Mouse (Mus musculus) ES-Bruce4 (cell line): ENCODE measurements at regions not wholly inside any gene's neighbourhood (a gene's known extent, or its start where the extent isn't known, plus 50 kb on each side); places are given as distances from the start of the nearest gene placed in this dataset.
"Not testable (repeated sequence)": the region's sequence is repeated elsewhere in the genome, so short reads cannot be mapped to it uniquely, and the experiment has no call there.

Experiments used
- H3K27ac ChIP-seq: 2 replicates; pipeline ENCODE4 v1.5.1; 2012; ENCODE audit warnings: low read length, inconsistent platforms; ENCODE audit not compliant: insufficient read depth
- H3K27me3 ChIP-seq: 2 replicates; pipeline ENCODE4 v1.6.1; 2012; ENCODE audit warnings: mild to moderate bottlenecking, low read length, inconsistent platforms; ENCODE audit not compliant: control insufficient read depth, poor library complexity, insufficient read depth, severe bottlenecking
- H3K36me3 ChIP-seq: 2 replicates; pipeline ENCODE4 v1.6.1; 2012; ENCODE audit warnings: inconsistent platforms, mild to moderate bottlenecking, low read length, moderate library complexity; ENCODE audit not compliant: control insufficient read depth, poor library complexity, insufficient read depth, severe bottlenecking
- H3K4me1 ChIP-seq: one replicate; pipeline ENCODE4 v1.8.1; 2011; ENCODE audit warnings: low read length; ENCODE audit not compliant: control insufficient read depth, insufficient read depth
- H3K4me3 ChIP-seq: 2 replicates; pipeline ENCODE4 v1.5.1; 2011; ENCODE audit warnings: low read depth, mild to moderate bottlenecking, low read length
- H3K9ac ChIP-seq: 2 replicates; pipeline ENCODE4 v1.6.1; 2012; ENCODE audit warnings: low read depth, mild to moderate bottlenecking, inconsistent platforms; ENCODE audit not compliant: poor library complexity, severe bottlenecking
- H3K9me3 ChIP-seq: replicated peaks from 2 replicates; pipeline ENCODE4 v1.6.1; 2012; ENCODE audit warnings: mild to moderate bottlenecking, low read length, inconsistent platforms; ENCODE audit not compliant: control insufficient read depth, poor library complexity, insufficient read depth, severe bottlenecking
- CTCF ChIP-seq: IDR thresholded peaks from one replicate; pipeline ENCODE4 v1.8.1; 2011; ENCODE audit warnings: low read depth, low read length
- EP300 ChIP-seq: IDR thresholded peaks from 2 replicates; pipeline ENCODE4 v1.6.1; 2011; ENCODE audit warnings: low read depth, low read length; ENCODE audit not compliant: insufficient read depth
- POLR2A ChIP-seq: IDR thresholded peaks from one replicate; pipeline ENCODE4 v1.8.1; 2011; ENCODE audit warnings: low read length; ENCODE audit not compliant: insufficient read depth

DNA sequence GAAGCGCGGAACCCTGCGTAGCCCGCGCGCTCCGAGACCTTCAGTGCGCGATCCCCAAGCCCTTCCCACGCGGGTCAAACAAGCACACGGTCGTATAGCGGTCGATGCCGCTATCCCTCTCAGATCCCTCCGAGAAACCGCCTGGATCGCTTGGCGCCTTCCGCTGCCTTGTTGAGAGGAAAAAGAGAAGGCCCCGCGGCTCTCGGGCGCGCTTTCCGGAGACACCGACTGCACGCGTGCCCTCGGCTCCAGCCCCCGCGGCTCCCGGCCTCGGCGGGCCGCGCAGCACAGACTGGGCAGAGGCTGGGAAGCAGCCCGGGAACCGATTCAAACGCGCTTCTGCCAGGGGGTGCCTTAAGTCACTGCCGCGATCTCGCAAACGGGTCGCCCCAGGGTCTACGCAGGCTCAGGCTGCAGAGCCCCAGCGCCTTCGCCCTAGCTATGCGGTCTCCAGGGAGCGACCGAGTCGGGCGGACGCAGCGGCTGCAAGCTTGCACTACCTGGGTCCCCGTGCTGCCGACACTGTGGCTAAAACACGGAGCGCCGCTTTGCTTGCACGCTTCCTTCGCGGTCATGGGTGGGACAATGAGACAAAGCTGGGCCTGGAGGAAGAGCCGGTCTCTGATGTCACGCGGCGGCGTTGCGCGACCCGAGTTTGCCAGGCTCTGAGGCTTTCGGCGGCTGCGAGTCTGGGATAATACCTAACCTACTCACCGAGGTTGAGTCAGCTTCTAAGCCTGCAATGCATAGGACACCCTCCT is 87.3 kb downstream of the Crisp4 start:
- TF ChIP-seq EP300, result no peak
- TF ChIP-seq CTCF, result no peak
- no peak for TF ChIP-seq POLR2A
- Histone ChIP-seq H3K27ac (no peak overlapping the region), H3K27me3 (peaks cover 8% of the 10 kb centered on the region), H3K4me1 (no peaks in the 10 kb centered on the region), H3K9me3 (0 out of 2 replicates have a peak, but pooled peaks cover 2% of the 10 kb centered on the region), H3K36me3 (no peaks in the 10 kb centered on the region), H3K4me3 (peak overlapping the region; percentile 76), H3K9ac (peak overlapping the region; percentile 45)

GRCm38 (mm10) chr1:18057646-18058210 is 88.0 kb downstream of the Crisp4 start:
- Histone ChIP-seq H3K9ac (peak overlapping the region; percentile 45), H3K9me3 (0 out of 2 replicates have a peak, but pooled peaks cover 2% of the 10 kb centered on the region), H3K36me3 (no peaks in the 10 kb centered on the region), H3K4me3 (peak overlapping the region; percentile 76), H3K27ac (no peak overlapping the region), H3K4me1 (no peaks in the 10 kb centered on the region), H3K27me3 (peaks cover 8% of the 10 kb centered on the region)
- no peak for TF ChIP-seq CTCF
- TF ChIP-seq POLR2A, result no peak
- TF ChIP-seq EP300, result no peak

- H3K9ac ChIP-seq, H3K9me3 ChIP-seq, H3K4me1 ChIP-seq, H3K4me3 ChIP-seq, H3K27ac ChIP-seq, H3K27me3 ChIP-seq, H3K36me3 ChIP-seq: not testable (repeated sequence)
Observed at GRCm38 (mm10) chr1:18057003-18057402, 88.7 kb downstream of the Crisp4 start.

DNA sequence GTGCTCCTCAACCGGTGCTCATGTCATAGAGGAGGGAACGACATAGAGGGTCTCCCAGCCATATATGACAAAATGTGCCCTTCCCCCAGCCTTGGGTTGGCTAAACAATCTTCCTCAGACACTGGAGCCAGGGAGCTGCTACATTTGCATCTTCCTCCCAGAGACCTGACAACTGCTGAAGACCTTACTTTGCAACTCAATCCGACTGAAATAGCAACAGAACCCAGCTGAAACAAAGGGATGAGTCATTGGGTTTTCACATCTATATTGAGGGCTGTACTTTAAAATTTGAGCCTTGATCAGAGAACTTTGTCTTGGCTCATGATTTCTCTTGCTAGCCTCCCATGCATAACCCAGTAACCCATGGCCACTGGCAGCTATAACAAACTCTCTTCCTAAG is 115.5 kb downstream of the Crisp4 start:
- Histone ChIP-seq H3K4me1 (no peaks in the 10 kb centered on the region), H3K9me3 (no peaks in the 10 kb centered on the region), H3K9ac (no peak overlapping the region), H3K4me3 (no peak overlapping the region), H3K27ac (no peak overlapping the region), H3K36me3 (no peaks in the 10 kb centered on the region), H3K27me3 (no peaks in the 10 kb centered on the region)
- no peak for TF ChIP-seq EP300
- no peak for TF ChIP-seq POLR2A
- no peak for TF ChIP-seq CTCF

DNA sequence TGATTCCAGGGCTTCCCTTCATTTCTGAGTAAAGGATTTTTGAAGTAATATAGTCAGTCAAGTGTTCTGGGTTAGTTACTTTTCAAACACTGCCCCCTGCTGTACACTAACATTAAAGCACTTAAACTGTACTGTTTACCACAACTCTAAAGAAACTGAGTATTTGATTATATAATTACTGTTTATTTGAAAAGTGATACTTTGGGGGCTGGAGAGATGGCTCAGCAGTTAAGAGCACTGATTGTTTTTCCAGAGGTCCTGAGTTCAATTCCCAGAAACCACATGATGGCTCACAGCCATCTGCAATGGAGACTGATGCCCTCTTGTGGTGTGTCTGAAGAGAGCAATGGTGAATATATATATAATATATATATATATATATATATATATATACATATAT is 132.8 kb downstream of the Crisp4 start:
- H3K9ac ChIP-seq, H3K4me1 ChIP-seq, H3K9me3 ChIP-seq, H3K36me3 ChIP-seq, H3K27ac ChIP-seq, H3K4me3 ChIP-seq, H3K27me3 ChIP-seq: not testable (repeated sequence)

- no peaks in the 10 kb centered on the region for H3K36me3 ChIP-seq
- no peak overlapping the region for H3K9ac ChIP-seq
- TF ChIP-seq EP300 (no peak), CTCF (no peak), POLR2A (no peak)
- no peaks in the 10 kb centered on the region for H3K4me1 ChIP-seq
- H3K9me3 ChIP-seq, result no peaks in the 10 kb centered on the region
- H3K27me3 ChIP-seq, result no peaks in the 10 kb centered on the region
- no peak overlapping the region for H3K27ac ChIP-seq
- no peak overlapping the region for H3K4me3 ChIP-seq
Observed at GRCm38 (mm10) chr1:17980604-17981003, 165.1 kb downstream of the Crisp4 start.
